Mouse (Mus musculus) midbrain, embryonic 12.5 days (tissue): ENCODE measurements around the gene Gm15056. TPM values are rescaled to one million over a fixed set of nuclear protein-coding genes. Genes with fewer than 3 reads are reported as not detected.

Source experiments
- ATAC-seq: fragments of 200-750 bp; cut with Nextera tagmentation; 2 replicates; pipeline ENCODE4 v1.8.0; 2017; ENCODE audit warnings: low read depth, moderate TSS enrichment, moderate library complexity; ENCODE audit not compliant: low FRiP score
- H3K27ac ChIP-seq: fragments of 300-500 bp; sonication (generic); replicated peaks from 2 replicates; pipeline ENCODE4 v1.5.1; 2016; ENCODE audit warnings: mild to moderate bottlenecking
- H3K27me3 ChIP-seq: fragments of 300-500 bp; sonication (generic); 2 replicates; pipeline ENCODE4 v1.6.1; 2016; ENCODE audit warnings: mild to moderate bottlenecking
- H3K36me3 ChIP-seq: fragments of 300-500 bp; sonication (generic); 2 replicates; pipeline ENCODE4 v1.6.1; 2016
- H3K4me1 ChIP-seq: fragments of 300-500 bp; sonication (generic); 2 replicates; pipeline ENCODE4 v1.6.1; 2016
- H3K4me2 ChIP-seq: fragments of 300-500 bp; sonication (generic); replicated peaks from 2 replicates; pipeline ENCODE4 v1.6.1; 2016; ENCODE audit warnings: mild to moderate bottlenecking, moderate library complexity
- H3K4me3 ChIP-seq: fragments of 300-500 bp; sonication (generic); 2 replicates; pipeline ENCODE4 v1.5.1; 2016; ENCODE audit warnings: mild to moderate bottlenecking
- H3K9ac ChIP-seq: fragments of 300-500 bp; sonication (generic); replicated peaks from 2 replicates; pipeline ENCODE4 v1.6.1; 2016; ENCODE audit warnings: mild to moderate bottlenecking, moderate library complexity
- H3K9me3 ChIP-seq: fragments of 300-500 bp; sonication (generic); 2 replicates; pipeline ENCODE4 v1.6.1; 2016; ENCODE audit warnings: mild to moderate bottlenecking
- WGBS: fragments of 180-500 bp; shearing (Covaris S2); methylation state at CpG from one replicate; pipeline ENCODE4 v1.1.7; 2016; 5-methylcytosine and 5-hydroxymethylcytosine counted together
- polyA plus RNA-seq: library from polyadenylated mRNA; unstranded; fragments of >200 nt; fragmentation: Nextera tagmentation; extraction: Ambion mirVana; gene quantifications from 2 replicates; pipeline ENCODE4 v1.2.1, GENCODE M21; 2016

Gm15056 gene
- not detected in 2 replicates for polyA plus RNA-seq

- H3K27ac ChIP-seq = no peak within 1 kb of the TSS
- ATAC-seq = no peak
- 47% methylated on average over 2 of the region's 2 CpGs for WGBS
- H3K4me3 ChIP-seq = no peak within 1 kb of the TSS
- H3K9ac ChIP-seq = no peak within 1 kb of the TSS
- H3K9me3 ChIP-seq = peaks cover 45% of the 10 kb centered on the region
- no peaks in the 10 kb centered on the region for H3K27me3 ChIP-seq
- H3K4me1 ChIP-seq = no peaks in the 10 kb centered on the region
- H3K4me2 ChIP-seq = no peak within 1 kb of the TSS
- no peaks in the 10 kb centered on the region for H3K36me3 ChIP-seq
These were observed at the start of gene Gm15056 for GRCm38 (mm10) chr8:20902527-20902926. TSS of gene Gm15056 (minus strand) at chr8:20902627.

DNA sequence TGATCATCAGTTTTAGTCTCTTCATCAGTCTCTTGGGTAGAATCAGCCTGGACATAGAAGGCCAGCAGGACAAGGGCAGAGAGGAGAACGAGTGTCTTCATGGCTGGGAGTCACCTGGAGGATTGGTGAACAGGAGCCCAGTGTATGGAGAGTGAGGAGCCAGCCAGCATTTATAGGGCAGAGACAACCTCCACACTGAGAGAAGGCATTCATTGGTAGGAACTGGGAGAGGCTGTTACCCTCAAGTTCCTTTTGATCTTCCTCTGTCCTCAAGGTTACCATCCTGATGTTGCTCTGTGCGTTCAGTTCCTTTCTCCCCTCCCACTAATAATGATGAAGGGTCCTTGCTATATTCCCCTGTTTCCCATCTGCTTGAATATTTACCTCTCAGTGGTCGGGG is 42.2 kb upstream of the Gm15056 start, which contains the start of gene AY761185:
Gene AY761185, minus strand, starts transcription at position 101 of the 400 bp plus-strand sequence.
- Histone ChIP-seq H3K4me3 (no peak within 1 kb of the TSS), H3K9me3 (peaks cover 16% of the 10 kb centered on the region), H3K27me3 (no peaks in the 10 kb centered on the region), H3K4me2 (no peak within 1 kb of the TSS), H3K4me1 (no peaks in the 10 kb centered on the region), H3K9ac (no peak within 1 kb of the TSS), H3K27ac (no peak within 1 kb of the TSS), H3K36me3 (no peaks in the 10 kb centered on the region)
- no peak for ATAC-seq
- WGBS = 72% methylated on average over 3 of the region's 3 CpGs

GRCm38 (mm10) chr8:20921971-20922370 is 19.5 kb upstream of the Gm15056 start, which contains the start of gene Gm6040:
TSS of gene Gm6040 (minus strand) at chr8:20922071.
- H3K4me2 ChIP-seq = no peak within 1 kb of the TSS
- ATAC-seq = no peak
- H3K27me3 ChIP-seq = no peaks in the 10 kb centered on the region
- WGBS = 79% methylated on average over 3 of the region's 3 CpGs
- H3K9me3 ChIP-seq = peaks cover 31% of the 10 kb centered on the region
- no peaks in the 10 kb centered on the region for H3K36me3 ChIP-seq
- no peak within 1 kb of the TSS for H3K4me3 ChIP-seq
- H3K27ac ChIP-seq = no peak within 1 kb of the TSS
- H3K9ac ChIP-seq = no peak within 1 kb of the TSS
- no peaks in the 10 kb centered on the region for H3K4me1 ChIP-seq

GRCm38 (mm10) chr8:20912288-20912687 is 9.9 kb upstream of the Gm15056 start:
- Histone ChIP-seq H3K27me3 (no peaks in the 10 kb centered on the region), H3K4me3 (no peak overlapping the region), H3K27ac (no peak overlapping the region), H3K9me3 (peaks cover 19% of the 10 kb centered on the region; the same call in 1 of the 2 replicates), H3K4me1 (no peaks in the 10 kb centered on the region), H3K36me3 (no peaks in the 10 kb centered on the region), H3K9ac (no peak overlapping the region), H3K4me2 (no peak overlapping the region)
- no peak for ATAC-seq
- WGBS = 71% methylated on average over 1 of the region's 1 CpGs

DNA sequence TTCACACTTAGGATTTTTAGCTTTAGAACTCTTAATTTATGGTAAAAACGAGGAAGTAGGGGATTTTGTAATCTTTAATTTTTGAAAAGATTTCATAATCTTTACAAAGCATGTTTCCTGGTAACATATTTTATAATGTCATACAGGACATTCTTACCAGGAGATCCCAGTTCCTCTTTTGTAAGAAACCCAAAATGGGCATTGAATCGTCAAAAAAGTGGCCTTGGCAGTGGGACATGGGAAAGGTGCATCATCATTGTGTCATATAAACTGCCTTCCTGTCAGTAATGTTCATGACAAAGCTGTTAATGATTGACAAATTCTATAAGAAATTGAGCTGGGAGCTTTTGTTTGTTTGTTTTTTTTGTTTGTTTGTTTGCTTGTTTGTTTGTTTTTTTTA is 5.8 kb upstream of the Gm15056 start:
- no peak for ATAC-seq

DNA sequence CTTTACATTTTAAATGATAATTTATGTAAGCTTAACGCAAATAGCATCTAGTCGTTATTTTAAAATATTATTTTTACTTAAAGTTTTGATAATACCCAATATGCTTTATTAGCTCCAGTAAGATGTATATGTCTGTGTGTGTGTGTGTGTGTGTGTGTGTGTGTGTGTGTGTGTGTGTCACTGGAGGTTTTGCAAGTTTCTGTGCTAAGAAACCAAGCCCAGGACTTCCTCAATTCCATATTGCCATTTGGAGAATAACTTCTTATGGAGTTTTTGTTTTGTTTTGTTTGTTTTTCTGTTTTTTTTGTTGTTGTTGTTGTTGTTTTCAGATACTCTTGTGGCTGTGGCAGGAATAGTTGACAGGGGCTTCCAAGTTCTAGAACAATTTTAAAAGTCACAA is 4.7 kb upstream of the Gm15056 start:
- no peak overlapping the region for H3K9ac ChIP-seq
- H3K27ac ChIP-seq = no peak overlapping the region
- H3K27me3 ChIP-seq = no peaks in the 10 kb centered on the region
- no peaks in the 10 kb centered on the region for H3K4me1 ChIP-seq
- 80% methylated on average over 2 of the region's 2 CpGs for WGBS
- no peak for ATAC-seq
- no peak overlapping the region for H3K4me3 ChIP-seq
- peaks cover 18% of the 10 kb centered on the region for H3K9me3 ChIP-seq
- no peak overlapping the region for H3K4me2 ChIP-seq
- H3K36me3 ChIP-seq = no peaks in the 10 kb centered on the region

More for the DNA sequence above, 5.8 kb upstream of the Gm15056 start:
- H3K36me3 ChIP-seq = no peaks in the 10 kb centered on the region
- H3K4me1 ChIP-seq = no peaks in the 10 kb centered on the region
- H3K4me3 ChIP-seq = no peak overlapping the region
- peaks cover 15% of the 10 kb centered on the region for H3K9me3 ChIP-seq
- 71% methylated on average over 2 of the region's 2 CpGs for WGBS
- H3K27ac ChIP-seq = no peak overlapping the region
- no peaks in the 10 kb centered on the region for H3K27me3 ChIP-seq
- H3K9ac ChIP-seq = no peak overlapping the region
- H3K4me2 ChIP-seq = no peak overlapping the region

- no peak for ATAC-seq
- H3K27ac ChIP-seq = no peak within 1 kb of the TSS
- H3K36me3 ChIP-seq = no peaks in the 10 kb centered on the region
- H3K4me2 ChIP-seq = no peak within 1 kb of the TSS
- no peak within 1 kb of the TSS for H3K9ac ChIP-seq
- peaks cover 71% of the 10 kb centered on the region for H3K9me3 ChIP-seq
- H3K27me3 ChIP-seq = no peaks in the 10 kb centered on the region
- 91% methylated on average over 2 of the region's 2 CpGs for WGBS
- no peaks in the 10 kb centered on the region for H3K4me1 ChIP-seq
- H3K4me3 ChIP-seq = no peak within 1 kb of the TSS
These were observed 10.1 kb downstream of the Gm15056 start, which contains the start of gene Defb33 for GRCm38 (mm10) chr8:20892369-20892768. TSS of gene Defb33 (plus strand) at chr8:20892669.

DNA sequence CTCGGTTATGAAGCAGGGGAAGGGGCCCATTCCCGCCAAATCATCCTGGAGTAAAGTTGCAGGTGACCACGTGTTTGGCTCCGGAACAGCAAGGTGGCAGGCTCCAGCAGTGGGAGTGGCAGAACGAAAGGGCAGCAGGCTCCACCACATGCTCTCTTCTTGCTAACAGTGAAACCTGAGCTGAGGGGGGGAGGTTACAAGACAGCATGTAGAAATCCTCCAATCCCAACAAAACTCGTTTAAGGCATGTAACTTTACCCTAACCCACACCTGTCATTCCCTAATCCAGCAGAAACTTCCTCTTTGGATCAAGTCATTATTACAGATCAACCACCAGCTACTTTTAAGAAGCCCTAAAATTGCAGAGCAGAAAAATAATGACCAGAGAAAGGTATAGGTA is 27.8 kb downstream of the Gm15056 start:
- 52% methylated on average over 6 of the region's 6 CpGs for WGBS
- peaks cover 28% of the 10 kb centered on the region for H3K9me3 ChIP-seq
- H3K4me1 ChIP-seq = no peaks in the 10 kb centered on the region
- no peak overlapping the region for H3K9ac ChIP-seq
- no peak overlapping the region for H3K4me2 ChIP-seq
- H3K36me3 ChIP-seq = no peaks in the 10 kb centered on the region
- H3K4me3 ChIP-seq = no peak overlapping the region
- no peak for ATAC-seq
- H3K27me3 ChIP-seq = no peaks in the 10 kb centered on the region
- H3K27ac ChIP-seq = no peak overlapping the region

Other genes starting within 250 kb of the Gm15056 start
- not detected in 2 replicates for gene Defb33, start 10.0 kb downstream of the Gm15056 start, polyA plus RNA-seq
- not detected in 2 replicates for gene Gm6040, start 19.4 kb upstream of the Gm15056 start, polyA plus RNA-seq
- not detected in 2 replicates for gene AY761185, start 42.1 kb upstream of the Gm15056 start, polyA plus RNA-seq
- not detected in 2 replicates for gene Defa21, start 122.9 kb upstream of the Gm15056 start, polyA plus RNA-seq
- gene Defa23, start 152.4 kb upstream of the Gm15056 start, polyA plus RNA-seq = not detected in 2 replicates
- not detected in 2 replicates for gene Defa35, start 162.4 kb upstream of the Gm15056 start, polyA plus RNA-seq
- not detected in 2 replicates for gene Defa25, start 181.8 kb upstream of the Gm15056 start, polyA plus RNA-seq
- gene Gm14851, start 193.4 kb upstream of the Gm15056 start, polyA plus RNA-seq = not detected in 2 replicates
- not detected in 2 replicates for gene Defa30, start 232.0 kb upstream of the Gm15056 start, polyA plus RNA-seq